Mouse (Mus musculus) cerebellum, postnatal 36 days (tissue): Measurements from ENCODE around the gene Mb.
A peak's percentile ranks its signal among the peaks of the same experiment; 100 is the strongest.

ENCODE experiments used
- DNase-seq, 2 experiments: peaks; one replicate each; pipeline ENCODE4 v3.0.0; 2021 to 2022; ENCODE audit warnings: mixed read lengths in 2 of 2

The Mb gene

GRCm38 (mm10) chr15:77025884-77026583, 24.4 kb downstream of the Mb start:
- no peak for DNase-seq

GRCm38 (mm10) chr15:77022401-77022957, 28.0 kb downstream of the Mb start:
- DNase-seq, result peak; percentile 40 to 47

GRCm38 (mm10) chr15:77021851-77022250, 28.6 kb downstream of the Mb start:
- no peak for DNase-seq

- no peak for DNase-seq
These were observed 29.4 kb downstream of the Mb start for GRCm38 (mm10) chr15:77021056-77021455.

GRCm38 (mm10) chr15:77020136-77020535, 30.3 kb downstream of the Mb start:
- no peak for DNase-seq

GRCm38 (mm10) chr15:77019533-77019932, 30.9 kb downstream of the Mb start:
- DNase-seq, result no peak

- no peak for DNase-seq
These were observed 31.6 kb downstream of the Mb start for GRCm38 (mm10) chr15:77018740-77019340.

GRCm38 (mm10) chr15:77017897-77018296, 32.6 kb downstream of the Mb start:
- no peak for DNase-seq

GRCm38 (mm10) chr15:77016509-77016908, 34.0 kb downstream of the Mb start:
- DNase-seq, result no peak

GRCm38 (mm10) chr15:77014985-77015384, 35.5 kb downstream of the Mb start:
- DNase-seq, result no peak

GRCm38 (mm10) chr15:77014431-77014830, 36.0 kb downstream of the Mb start:
- DNase-seq, result no peak

- no peak for DNase-seq
These were observed 36.7 kb downstream of the Mb start for GRCm38 (mm10) chr15:77013753-77014241.

GRCm38 (mm10) chr15:77008851-77009250, 41.6 kb downstream of the Mb start:
- DNase-seq, result no peak

GRCm38 (mm10) chr15:77003868-77004215, 46.6 kb downstream of the Mb start:
- DNase-seq, result peak; percentile 57 to 62

- no peak for DNase-seq
These were observed 47.1 kb downstream of the Mb start for GRCm38 (mm10) chr15:77003173-77003867.

- peak in 1 of 2 experiments; percentile 28 for DNase-seq
These were observed 51.4 kb downstream of the Mb start for GRCm38 (mm10) chr15:76998878-76999588.

GRCm38 (mm10) chr15:76998048-76998447, 52.4 kb downstream of the Mb start:
- no peak for DNase-seq

GRCm38 (mm10) chr15:76994413-76994812, 56.1 kb downstream of the Mb start:
- DNase-seq, result no peak

GRCm38 (mm10) chr15:76987542-76988094, 62.9 kb downstream of the Mb start:
- no peak for DNase-seq

GRCm38 (mm10) chr15:76987137-76987536, 63.3 kb downstream of the Mb start:
- no peak for DNase-seq

GRCm38 (mm10) chr15:76982745-76983144, 67.7 kb downstream of the Mb start:
- DNase-seq, result no peak

- no peak for DNase-seq
These were observed 70.7 kb downstream of the Mb start for GRCm38 (mm10) chr15:76979799-76980198.

- DNase-seq, result no peak
These were observed 73.9 kb downstream of the Mb start for GRCm38 (mm10) chr15:76976619-76977018.
